Mouse (Mus musculus) neural tube, embryonic 13.5 days (tissue): ENCODE results near the gene Ssbp3. TPM values are rescaled to one million over a fixed set of nuclear protein-coding genes. Genes with fewer than 3 reads are reported as not detected.

Experiments used
- ATAC-seq: fragments of 200-750 bp; cut with Nextera tagmentation; 2 replicates; pipeline ENCODE4 v1.8.0; 2017; ENCODE audit warnings: low read depth, mild to moderate bottlenecking, moderate TSS enrichment, moderate library complexity
- H3K27ac ChIP-seq: fragments of 300-500 bp; sonication (generic); replicated peaks from 2 replicates; pipeline ENCODE4 v1.5.1; 2015; ENCODE audit warnings: moderate library complexity, mild to moderate bottlenecking, inconsistent platforms
- H3K27me3 ChIP-seq: fragments of 300-500 bp; sonication (generic); 2 replicates; pipeline ENCODE4 v1.6.1; 2015; ENCODE audit warnings: mild to moderate bottlenecking, inconsistent platforms
- H3K36me3 ChIP-seq: fragments of 300-500 bp; sonication (generic); 2 replicates; pipeline ENCODE4 v1.6.1; 2015; ENCODE audit warnings: mild to moderate bottlenecking, inconsistent platforms
- H3K4me1 ChIP-seq: fragments of 300-500 bp; sonication (generic); replicated peaks from 2 replicates; pipeline ENCODE4 v1.6.1; 2015; ENCODE audit warnings: inconsistent platforms
- H3K4me2 ChIP-seq: fragments of 300-500 bp; sonication (generic); 2 replicates; pipeline ENCODE4 v1.6.1; 2015; ENCODE audit warnings: inconsistent platforms, mild to moderate bottlenecking, moderate library complexity
- H3K4me3 ChIP-seq: fragments of 300-500 bp; sonication (generic); 2 replicates; pipeline ENCODE4 v1.5.1; 2015; ENCODE audit warnings: mild to moderate bottlenecking, inconsistent platforms
- H3K9ac ChIP-seq: fragments of 300-500 bp; sonication (generic); 2 replicates; pipeline ENCODE4 v1.6.1; 2015; ENCODE audit warnings: moderate library complexity, mild to moderate bottlenecking, inconsistent platforms
- H3K9me3 ChIP-seq: fragments of 300-500 bp; sonication (generic); 2 replicates; pipeline ENCODE4 v1.6.1; 2016; ENCODE audit warnings: inconsistent platforms
- WGBS: fragments of 180-500 bp; shearing (Covaris S2); methylation state at CpG from one replicate; pipeline ENCODE4 v1.1.7; 2015; 5-methylcytosine and 5-hydroxymethylcytosine counted together
- polyA plus RNA-seq: library from polyadenylated mRNA; unstranded; fragments of >200 nt; fragmentation: Nextera tagmentation; extraction: Ambion mirVana; gene quantifications from 2 replicates; pipeline ENCODE4 v1.2.1, GENCODE M21; 2015

Ssbp3 gene
- polyA plus RNA-seq, 1 experiment from 2014 or later, result 186 TPM

DNA sequence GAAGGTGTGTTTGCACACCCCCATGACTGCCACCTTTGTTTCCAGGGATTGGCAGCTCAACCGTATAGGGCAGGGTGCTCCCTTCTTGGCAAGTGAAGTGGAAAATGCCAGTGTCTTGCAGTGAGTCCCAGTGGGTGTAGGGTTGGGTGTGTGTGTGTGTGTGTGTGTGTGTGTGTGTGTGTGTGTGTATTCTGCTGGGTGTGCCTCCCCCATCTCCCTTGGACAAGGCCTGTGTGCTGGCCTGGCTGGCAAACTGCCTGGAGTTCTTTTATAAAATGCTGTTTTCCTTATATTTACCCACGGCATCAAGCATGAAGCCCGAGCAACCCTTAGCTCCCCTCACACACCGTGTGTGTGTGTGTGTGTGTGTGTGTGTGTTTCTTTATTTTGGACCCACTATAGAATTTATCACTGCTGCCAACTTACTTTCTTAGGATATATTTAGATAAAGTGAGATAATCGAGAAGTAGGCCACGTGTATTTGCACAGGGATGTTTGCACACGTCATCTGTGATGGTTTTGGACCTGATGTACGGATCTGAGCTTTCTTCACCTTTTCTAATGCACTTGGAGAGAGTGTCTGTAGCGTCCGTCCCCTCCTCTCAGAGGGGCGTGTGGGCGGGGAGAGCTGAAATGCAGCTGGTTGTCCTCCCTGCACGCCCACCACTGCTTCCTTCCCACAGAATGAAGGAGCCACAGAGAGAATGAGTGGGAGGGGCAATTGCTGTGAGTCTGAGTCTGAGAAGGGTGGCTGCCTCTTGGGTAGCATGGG is 86.0 kb downstream of the Ssbp3 start:
- Histone ChIP-seq H3K27ac (peak overlapping the region; percentile 54), H3K9me3 (no peaks in the 10 kb centered on the region), H3K27me3 (no peaks in the 10 kb centered on the region), H3K4me2 (no peak overlapping the region), H3K4me3 (no peak overlapping the region), H3K36me3 (no peaks in the 10 kb centered on the region), H3K9ac (no peak overlapping the region), H3K4me1 (peaks cover 99% of the 10 kb centered on the region)
- 45% methylated on average over 13 of the region's 13 CpGs for WGBS
- ATAC-seq, result 0 out of 2 replicates have a peak, but pooled peaks have one; percentile 42

- ATAC-seq, result peak; percentile 13; the same call in 1 of the 2 replicates
- WGBS, result 60% methylated on average over 5 of the region's 5 CpGs
- Histone ChIP-seq H3K9ac (no peak overlapping the region), H3K9me3 (no peaks in the 10 kb centered on the region), H3K4me3 (no peak overlapping the region), H3K36me3 (no peaks in the 10 kb centered on the region), H3K27ac (peak overlapping the region; percentile 73), H3K4me1 (peaks cover 95% of the 10 kb centered on the region), H3K4me2 (no peak overlapping the region), H3K27me3 (no peaks in the 10 kb centered on the region)
Measured at GRCm38 (mm10) chr4:107001259-107001810, 90.8 kb downstream of the Ssbp3 start.

- no peak overlapping the region for H3K4me2 ChIP-seq
- H3K4me1 ChIP-seq, result peaks cover 95% of the 10 kb centered on the region
Measured at GRCm38 (mm10) chr4:107001916-107002488, 91.5 kb downstream of the Ssbp3 start.

DNA sequence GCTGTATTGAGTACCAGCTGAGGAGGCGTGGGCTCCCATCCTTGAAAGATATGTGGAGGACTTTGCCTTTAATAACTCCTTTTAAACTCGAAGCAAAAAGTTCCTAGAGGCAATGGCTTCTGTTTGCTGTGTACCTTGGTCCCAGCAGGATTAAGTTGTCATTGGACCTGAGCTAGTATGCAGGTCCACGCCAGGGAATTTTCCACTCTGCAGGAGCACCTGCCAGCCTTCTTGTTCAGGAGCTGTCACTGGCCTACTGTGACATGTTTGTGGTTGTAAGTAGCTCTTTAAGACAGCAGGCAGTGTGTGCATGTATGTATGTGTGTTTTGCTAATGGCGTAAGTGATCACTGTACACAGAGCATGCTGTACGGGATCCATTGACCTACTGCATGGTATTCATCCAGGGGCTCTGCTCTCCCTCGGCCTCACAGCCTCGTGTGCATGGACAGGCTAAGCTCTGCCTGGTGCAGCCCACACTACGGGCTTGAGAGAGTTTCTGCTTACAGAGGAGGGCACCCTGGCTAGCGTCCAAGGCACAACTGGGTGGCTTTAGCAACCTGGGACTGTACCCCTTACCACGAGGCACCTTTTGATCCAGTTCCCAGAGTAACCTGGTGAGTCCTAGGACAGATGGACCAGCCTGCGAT is 92.1 kb downstream of the Ssbp3 start:
- Histone ChIP-seq H3K27ac (peak overlapping the region; percentile 73), H3K4me1 (peaks cover 89% of the 10 kb centered on the region), H3K4me3 (no peak overlapping the region), H3K4me2 (no peak overlapping the region), H3K27me3 (no peaks in the 10 kb centered on the region), H3K36me3 (no peaks in the 10 kb centered on the region), H3K9me3 (no peaks in the 10 kb centered on the region), H3K9ac (no peak overlapping the region; the same call in 1 of the 2 replicates)
- WGBS, result 65% methylated on average over 11 of the region's 11 CpGs
- ATAC-seq, result no peak

More at GRCm38 (mm10) chr4:107001916-107002488, 91.5 kb downstream of the Ssbp3 start:
- no peaks in the 10 kb centered on the region for H3K9me3 ChIP-seq
- peak; percentile 48 for ATAC-seq
- 17% methylated on average over 14 of the region's 14 CpGs for WGBS
- peak overlapping the region; percentile 73 for H3K27ac ChIP-seq
- no peaks in the 10 kb centered on the region for H3K36me3 ChIP-seq
- no peak overlapping the region for H3K9ac ChIP-seq
- H3K4me3 ChIP-seq, result no peak overlapping the region
- H3K27me3 ChIP-seq, result no peaks in the 10 kb centered on the region

GRCm38 (mm10) chr4:107003199-107003598 is 92.7 kb downstream of the Ssbp3 start:
- 58% methylated on average over 2 of the region's 2 CpGs for WGBS
- H3K4me1 ChIP-seq, result peaks cover 83% of the 10 kb centered on the region
- no peak overlapping the region for H3K4me3 ChIP-seq
- no peak overlapping the region; the same call in 1 of the 2 replicates for H3K9ac ChIP-seq
- H3K27me3 ChIP-seq, result no peaks in the 10 kb centered on the region
- H3K27ac ChIP-seq, result peak overlapping the region; percentile 73
- no peaks in the 10 kb centered on the region for H3K9me3 ChIP-seq
- ATAC-seq, result no peak
- no peak overlapping the region for H3K4me2 ChIP-seq
- no peaks in the 10 kb centered on the region for H3K36me3 ChIP-seq

DNA sequence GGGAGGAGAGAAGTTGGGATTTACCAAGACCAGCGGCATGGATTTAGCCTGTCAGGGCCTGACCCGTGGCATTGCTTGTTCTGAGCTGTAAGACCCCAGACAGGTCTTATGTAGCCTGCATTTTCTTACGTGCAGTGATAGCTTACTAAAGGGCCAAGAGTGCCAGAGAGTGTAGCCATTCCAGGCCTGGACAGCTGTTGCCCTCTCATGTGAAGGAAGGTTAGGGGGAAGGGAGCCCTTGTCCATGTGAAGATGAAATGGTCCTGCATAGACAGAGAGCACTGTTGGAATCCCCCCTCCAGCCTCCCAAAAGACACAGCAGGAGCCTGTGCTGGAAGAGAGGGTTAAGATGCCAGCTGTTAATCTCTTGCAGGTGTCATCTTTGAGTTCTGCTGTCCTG is 93.3 kb downstream of the Ssbp3 start:
- H3K27ac ChIP-seq, result peak overlapping the region; percentile 23; the same call in 1 of the 2 replicates
- no peak for ATAC-seq
- WGBS, result 84% methylated on average over 3 of the region's 3 CpGs
- no peaks in the 10 kb centered on the region for H3K36me3 ChIP-seq
- H3K9ac ChIP-seq, result no peak overlapping the region
- H3K27me3 ChIP-seq, result no peaks in the 10 kb centered on the region
- H3K4me3 ChIP-seq, result no peak overlapping the region
- no peaks in the 10 kb centered on the region for H3K9me3 ChIP-seq
- H3K4me1 ChIP-seq, result peaks cover 84% of the 10 kb centered on the region
- no peak overlapping the region for H3K4me2 ChIP-seq

- peak overlapping the region; percentile 23; the same call in 1 of the 2 replicates for H3K27ac ChIP-seq
- H3K9ac ChIP-seq, result no peak overlapping the region
- H3K4me2 ChIP-seq, result no peak overlapping the region
- no peaks in the 10 kb centered on the region for H3K27me3 ChIP-seq
- 84% methylated on average over 3 of the region's 3 CpGs for WGBS
- no peaks in the 10 kb centered on the region for H3K9me3 ChIP-seq
- H3K4me1 ChIP-seq, result peaks cover 80% of the 10 kb centered on the region
- no peak overlapping the region for H3K4me3 ChIP-seq
- no peak for ATAC-seq
- H3K36me3 ChIP-seq, result no peaks in the 10 kb centered on the region
Measured at GRCm38 (mm10) chr4:107004346-107004745, 93.8 kb downstream of the Ssbp3 start.

DNA sequence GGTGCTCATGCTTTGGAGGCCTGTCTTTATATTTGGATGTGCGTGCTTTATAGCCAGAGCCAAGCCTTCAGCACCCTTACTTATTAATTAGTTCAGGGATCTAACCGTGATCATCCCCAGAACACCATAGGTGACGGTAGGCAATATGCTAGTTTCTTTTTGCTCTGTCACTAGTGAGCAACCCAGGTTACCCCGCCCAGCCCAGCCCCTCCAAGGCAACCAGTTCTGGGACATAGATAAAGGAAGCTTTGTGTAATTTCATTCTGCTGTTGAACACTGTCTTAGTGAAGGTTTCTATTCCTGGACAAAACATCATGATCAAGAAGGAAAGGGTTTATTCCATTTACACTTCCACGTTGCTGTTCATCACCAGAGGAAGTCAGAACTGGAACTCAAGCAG is 94.7 kb downstream of the Ssbp3 start:
- Histone ChIP-seq H3K9ac (no peak overlapping the region), H3K4me1 (peaks cover 72% of the 10 kb centered on the region), H3K27ac (no peak overlapping the region), H3K27me3 (no peaks in the 10 kb centered on the region), H3K4me2 (no peak overlapping the region), H3K36me3 (peaks cover 3% of the 10 kb centered on the region; the same call in 1 of the 2 replicates), H3K4me3 (no peak overlapping the region), H3K9me3 (no peaks in the 10 kb centered on the region)
- no peak for ATAC-seq
- 82% methylated on average over 5 of the region's 5 CpGs for WGBS

- peaks cover 62% of the 10 kb centered on the region for H3K4me1 ChIP-seq
Measured at GRCm38 (mm10) chr4:107006229-107006628, 95.7 kb downstream of the Ssbp3 start.

DNA sequence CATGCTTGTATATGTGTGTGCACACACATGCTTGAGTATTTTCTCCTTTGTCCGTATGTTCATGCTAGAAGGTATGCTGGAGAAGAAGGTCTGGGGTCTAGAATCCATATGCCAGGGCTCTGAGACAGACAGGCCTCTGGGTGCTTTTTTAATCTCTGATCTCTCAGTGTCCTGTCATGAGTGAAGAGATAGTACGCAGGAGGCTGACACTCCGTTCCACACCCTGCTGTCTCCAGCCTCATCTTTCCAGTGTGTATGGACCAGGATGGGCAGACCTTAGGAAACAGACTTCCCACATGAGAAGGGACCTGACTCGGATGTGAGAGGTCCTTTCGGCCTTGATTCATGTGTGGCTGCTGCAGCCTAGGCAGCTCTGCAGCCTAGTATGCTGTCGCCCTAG is 96.3 kb downstream of the Ssbp3 start:
- 0 out of 2 replicates have a peak overlapping the region, but pooled peaks have one; percentile 24 for H3K27ac ChIP-seq
- H3K9me3 ChIP-seq, result no peaks in the 10 kb centered on the region
- H3K4me2 ChIP-seq, result no peak overlapping the region
- no peak for ATAC-seq
- WGBS, result 92% methylated on average over 6 of the region's 6 CpGs
- H3K4me3 ChIP-seq, result no peak overlapping the region
- H3K27me3 ChIP-seq, result no peaks in the 10 kb centered on the region
- peaks cover 58% of the 10 kb centered on the region for H3K4me1 ChIP-seq
- peaks cover 6% of the 10 kb centered on the region; the same call in 1 of the 2 replicates for H3K36me3 ChIP-seq
- no peak overlapping the region for H3K9ac ChIP-seq

More at GRCm38 (mm10) chr4:107006229-107006628, 95.7 kb downstream of the Ssbp3 start:
- Histone ChIP-seq H3K4me2 (no peak overlapping the region), H3K9ac (no peak overlapping the region), H3K36me3 (peaks cover 6% of the 10 kb centered on the region; the same call in 1 of the 2 replicates), H3K27me3 (no peaks in the 10 kb centered on the region), H3K9me3 (no peaks in the 10 kb centered on the region), H3K27ac (no peak overlapping the region), H3K4me3 (no peak overlapping the region)
- WGBS, result 77% methylated on average over 4 of the region's 4 CpGs
- ATAC-seq, result no peak

GRCm38 (mm10) chr4:107007359-107007758 is 96.9 kb downstream of the Ssbp3 start:
- no peak overlapping the region for H3K4me3 ChIP-seq
- no peak overlapping the region for H3K27ac ChIP-seq
- no peak overlapping the region for H3K9ac ChIP-seq
- peaks cover 6% of the 10 kb centered on the region; the same call in 1 of the 2 replicates for H3K36me3 ChIP-seq
- H3K4me2 ChIP-seq, result no peak overlapping the region
- ATAC-seq, result no peak
- H3K4me1 ChIP-seq, result peaks cover 58% of the 10 kb centered on the region
- no peaks in the 10 kb centered on the region for H3K27me3 ChIP-seq
- H3K9me3 ChIP-seq, result no peaks in the 10 kb centered on the region
- WGBS, result 93% methylated on average over 8 of the region's 8 CpGs

DNA sequence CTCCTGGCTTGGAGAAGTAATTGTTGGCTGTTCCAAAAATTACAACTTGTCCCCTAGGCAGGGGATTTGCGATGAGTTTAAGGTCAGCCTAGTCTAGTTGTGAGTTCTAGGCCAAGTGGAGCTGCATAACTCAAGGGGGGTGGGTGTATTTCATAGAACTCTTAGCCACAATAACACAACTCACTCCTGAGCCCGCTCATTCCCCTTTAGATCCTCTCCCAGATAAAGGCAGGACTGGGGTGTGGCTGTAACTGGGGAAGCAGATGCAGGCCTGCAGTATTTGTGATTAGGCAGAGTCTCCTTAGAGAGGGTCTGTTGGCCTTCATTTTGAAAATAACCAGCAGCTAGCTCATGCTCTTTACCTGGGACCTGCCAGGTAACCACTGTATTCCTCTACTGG is 97.7 kb downstream of the Ssbp3 start:
- H3K4me3 ChIP-seq, result no peak overlapping the region
- H3K9me3 ChIP-seq, result no peaks in the 10 kb centered on the region
- H3K9ac ChIP-seq, result no peak overlapping the region
- ATAC-seq, result no peak
- peaks cover 6% of the 10 kb centered on the region; the same call in 1 of the 2 replicates for H3K36me3 ChIP-seq
- WGBS, result 91% methylated on average over 2 of the region's 2 CpGs
- H3K4me1 ChIP-seq, result peaks cover 58% of the 10 kb centered on the region
- no peaks in the 10 kb centered on the region for H3K27me3 ChIP-seq
- no peak overlapping the region for H3K4me2 ChIP-seq
- no peak overlapping the region for H3K27ac ChIP-seq
